Mouse (Mus musculus) bone marrow, adult 2 months (tissue): ENCODE data around the gene Vgll4.

Experiments
- CTCF ChIP-seq: fragments of 200-500 bp; IDR thresholded peaks from 2 replicates; pipeline ENCODE4 v1.5.1; 2011; ENCODE audit warnings: low read length, control low read depth; ENCODE audit not compliant: control insufficient read depth, insufficient read depth
- POLR2A ChIP-seq: fragments of 200-500 bp; IDR thresholded peaks from 2 replicates; pipeline ENCODE4 v1.6.1; 2011; ENCODE audit warnings: low read depth, mild to moderate bottlenecking, control low read depth, low read length, borderline replicate concordance; ENCODE audit not compliant: control insufficient read depth

- no peak for TF ChIP-seq CTCF
- no peak for TF ChIP-seq POLR2A
These were observed 106.3 kb downstream of the Vgll4 start for GRCm38 (mm10) chr6:114863501-114863900.
